8 mouse cellular contexts compared by ENCODE assay signal in genomic region chr10:76931122-76931521, GRCm38 (mm10). TPM values are rescaled to one million over a fixed set of nuclear protein-coding genes. Genes with fewer than 3 reads are reported as not detected.
DNase-seq lines count a peak whose midpoint lies in the region; ATAC-seq lines count a peak whose summit lies in the region.

No protein-coding gene starts in this region.

- H3K4me2 ChIP-seq in embryonic facial prominence, embryonic 14.5 days (ENCODE audit: low read depth, low read length) = no peak overlapping the region

- H3K9me3 ChIP-seq in embryonic facial prominence, embryonic 14.5 days (ENCODE audit: control insufficient read depth, low read length) = no peaks in the 10 kb centered on the region
- H3K9me3 ChIP-seq in embryonic facial prominence, embryonic 10.5 days = no peaks in the 10 kb centered on the region

- H3K27ac ChIP-seq in embryonic facial prominence, embryonic 14.5 days (replicated peaks; ENCODE audit: low read depth, low read length) = no peak overlapping the region
- H3K27ac ChIP-seq in embryonic facial prominence, embryonic 10.5 days (replicated peaks) = no peak overlapping the region

- peak; percentile 73 for DNase-seq in embryonic facial prominence, embryonic 14.5 days (ENCODE audit: low spot score)
- DNase-seq in embryonic facial prominence, embryonic 10.5 days (ENCODE audit: low spot score) = no peak
- peak; percentile 90 for DNase-seq in MN1 (ENCODE audit: low spot score)
- DNase-seq in cerebellum, postnatal 36 days = peak; percentile 67
- peak; percentile 36 to 44 for DNase-seq in kidney, postnatal 25 days
- no peak for DNase-seq in spleen, adult 12 weeks (ENCODE audit: low spot score)
- DNase-seq in right cerebral cortex, adult 2 months (ENCODE audit: low spot score in 2 of 2) = no peak

- ATAC-seq in embryonic facial prominence, embryonic 14.5 days (ENCODE audit: low read depth) = 0 out of 2 replicates have a peak, but pooled peaks have one; percentile 33
- no peak for ATAC-seq in erythroblast, adult 5-6 weeks (replicated peaks; ENCODE audit: low FRiP score, poor library complexity, severe bottlenecking)

- H3K9ac ChIP-seq in embryonic facial prominence, embryonic 14.5 days (ENCODE audit: low read depth, low read length) = no peak overlapping the region

- H3K4me1 ChIP-seq in embryonic facial prominence, embryonic 14.5 days (ENCODE audit: control insufficient read depth, insufficient read depth, low read length) = no peaks in the 10 kb centered on the region
- H3K4me1 ChIP-seq in embryonic facial prominence, embryonic 10.5 days = no peaks in the 10 kb centered on the region

- no peak overlapping the region for H3K4me3 ChIP-seq in embryonic facial prominence, embryonic 14.5 days (ENCODE audit: low read depth, low read length)
- no peak overlapping the region for H3K4me3 ChIP-seq in embryonic facial prominence, embryonic 10.5 days

- H3K27me3 ChIP-seq in embryonic facial prominence, embryonic 14.5 days (replicated peaks; ENCODE audit: control insufficient read depth, insufficient read depth, low read length) = no peaks in the 10 kb centered on the region
- H3K27me3 ChIP-seq in embryonic facial prominence, embryonic 10.5 days (replicated peaks; ENCODE audit: low read depth, poor library complexity, severe bottlenecking) = no peaks in the 10 kb centered on the region

- 64% methylated on average over 6 of the region's 6 CpGs for WGBS in embryonic facial prominence, embryonic 14.5 days
- WGBS in embryonic facial prominence, embryonic 10.5 days = 89% methylated on average over 6 of the region's 6 CpGs

- H3K36me3 ChIP-seq in embryonic facial prominence, embryonic 14.5 days (ENCODE audit: control insufficient read depth, insufficient read depth, low read length) = no peaks in the 10 kb centered on the region
- H3K36me3 ChIP-seq in embryonic facial prominence, embryonic 10.5 days (replicated peaks) = no peaks in the 10 kb centered on the region

RNA-seq across cellular contexts. Expression of gene Pcbp3, which starts 30.6 kb away (rescaled TPM):
- 18.9 and 20.9 TPM in 2 replicates for polyA plus RNA-seq in embryonic facial prominence, embryonic 14.5 days (2014; fragmentation: Nextera tagmentation; extraction: Ambion mirVana)
- polyA plus RNA-seq in embryonic facial prominence, embryonic 10.5 days (2016; fragmentation: Nextera tagmentation; extraction: Ambion mirVana) = 57.7 and 66.2 TPM in 2 replicates
- total RNA-seq in erythroblast, adult 5-6 weeks (2015; ENCODE audit: low replicate concordance) = not detected in 2 replicates
- total RNA-seq in erythroblast, adult 5-6 weeks (2017; ENCODE audit: low replicate concordance) = 0.84 and 1.1 TPM in 2 replicates

Comparison
In these comparisons a context has a peak if more than half of its experiments do, and no peak if none do; other contexts are left out.
1. DNase-seq: peak in embryonic facial prominence, embryonic 14.5 days (single experiment), MN1 (single experiment), cerebellum, postnatal 36 days (2 of 2) and kidney, postnatal 25 days (2 of 2); none in embryonic facial prominence, embryonic 10.5 days (single experiment), spleen, adult 12 weeks (single experiment) and right cerebral cortex, adult 2 months (0 of 2).